Mouse (Mus musculus): ENCODE data around the gene Orc4. TPM values are rescaled to one million over a fixed set of nuclear protein-coding genes. Genes with fewer than 3 reads are reported as not detected.
"Not testable (repeated sequence)": the region's sequence is repeated elsewhere in the genome, so short reads cannot be mapped to it uniquely, and the experiment has no call there.

Orc4 gene
- total RNA-seq (2021): 10 to 100 TPM; 67.9 to 70.2 TPM

- DNase-seq (ENCODE audit: extremely low spot score in 1 of 2, low spot score in 2 of 2): no peak
- intact Hi-C loops (cut with DNase I): no loop called here
Observed at GRCm38 (mm10) chr2:48950252-48950315, at the start of gene Orc4. Gene Orc4, minus strand, starts transcription at chr2:48950277.

GRCm38 (mm10) chr2:48990322-48990721 lies 40.2 kb upstream of the Orc4 start:
- intact Hi-C loops (cut with DNase I): no loop called here

DNA sequence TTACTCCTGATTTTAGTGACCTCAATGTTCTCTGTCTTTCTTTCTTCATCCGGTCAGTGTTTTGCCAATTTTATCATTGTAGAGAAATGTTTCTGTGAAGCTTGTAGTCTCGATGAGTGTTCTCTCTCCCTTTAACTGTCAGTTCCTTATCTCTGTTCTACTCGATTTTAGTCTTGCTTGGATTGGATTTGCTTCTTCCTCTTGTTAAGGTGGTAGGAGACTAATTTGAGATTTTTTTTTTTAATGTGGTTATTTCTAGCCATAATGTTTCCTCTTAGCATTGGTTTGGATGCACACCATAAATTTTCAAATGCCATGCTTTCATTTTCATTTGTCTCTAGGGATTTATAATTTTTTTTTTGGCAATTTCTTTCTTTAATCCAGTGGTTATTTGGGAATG lies 28.8 kb upstream of the Orc4 start:
- no peak for DNase-seq (ENCODE audit: extremely low spot score in 1 of 2, low spot score in 2 of 2)
- intact Hi-C loops (cut with DNase I): no loop called here

More at GRCm38 (mm10) chr2:48990322-48990721, 40.2 kb upstream of the Orc4 start:
- DNase-seq (ENCODE audit: extremely low spot score in 1 of 2, low spot score in 2 of 2): no peak

GRCm38 (mm10) chr2:48956591-48956990 lies 6.5 kb upstream of the Orc4 start:
- no peak for DNase-seq (ENCODE audit: extremely low spot score in 1 of 2, low spot score in 2 of 2)
- intact Hi-C loops (cut with DNase I): no loop called here

DNA sequence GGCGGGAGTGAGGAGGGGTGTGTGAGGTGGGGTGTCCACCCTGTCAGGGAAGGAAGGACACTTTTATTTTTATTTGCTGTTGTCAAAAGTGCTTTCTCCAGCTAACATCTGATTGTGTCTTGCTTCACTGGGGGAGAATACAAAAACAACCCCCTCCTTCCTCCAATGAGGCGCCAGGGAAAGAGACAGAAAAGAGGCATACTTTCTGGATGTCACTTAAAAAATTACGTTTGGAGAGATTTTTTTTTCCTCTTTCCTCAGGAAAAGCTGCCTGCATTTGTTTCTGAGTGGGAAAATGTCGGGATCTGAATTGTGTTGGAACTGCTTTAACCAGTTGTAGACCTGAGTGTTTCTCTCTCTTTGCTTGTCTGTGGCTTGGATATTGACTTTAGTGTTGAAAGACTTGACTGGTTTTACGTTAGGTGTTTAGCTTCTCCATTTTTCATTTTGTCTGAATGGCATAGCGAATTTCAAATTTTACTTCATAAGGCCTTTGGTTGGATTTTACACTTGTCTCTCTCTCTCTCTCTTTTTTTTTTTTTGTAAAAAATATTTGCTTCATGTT lies 321 bp upstream of the Orc4 start:
- intact Hi-C loops (cut with DNase I): no loop called here
- no peak for DNase-seq (ENCODE audit: extremely low spot score in 1 of 2, low spot score in 2 of 2)

DNA sequence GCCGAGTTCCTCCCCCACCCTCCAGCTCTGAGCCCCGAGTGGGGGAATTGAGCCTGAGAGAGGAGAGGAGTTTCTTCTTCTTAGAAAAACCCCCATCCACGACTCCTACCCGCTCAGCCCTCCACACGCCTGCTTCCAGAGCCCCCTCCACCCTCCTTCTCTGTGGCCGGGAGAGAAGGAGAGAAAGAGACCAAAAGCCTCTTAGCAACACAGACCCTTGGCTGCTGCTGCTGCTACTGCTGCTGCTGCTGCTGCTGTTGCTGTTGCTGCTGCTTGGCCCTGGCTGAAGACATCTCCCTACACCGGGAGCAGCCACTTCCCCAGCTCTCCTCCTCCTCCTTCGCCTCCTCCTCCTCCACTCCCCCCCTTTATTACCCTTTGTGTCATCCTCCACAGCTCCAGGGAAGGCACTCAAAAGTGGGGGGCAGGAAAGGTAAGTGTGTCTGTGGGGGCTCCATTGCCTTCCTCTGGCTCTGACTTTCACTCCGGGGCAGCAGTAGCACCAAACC lies 280 bp downstream of the Orc4 start:
- peak; percentile 5 to 57 for DNase-seq (ENCODE audit: extremely low spot score in 1 of 2, low spot score in 2 of 2)
- intact Hi-C loops (cut with DNase I): no loop called here

DNA sequence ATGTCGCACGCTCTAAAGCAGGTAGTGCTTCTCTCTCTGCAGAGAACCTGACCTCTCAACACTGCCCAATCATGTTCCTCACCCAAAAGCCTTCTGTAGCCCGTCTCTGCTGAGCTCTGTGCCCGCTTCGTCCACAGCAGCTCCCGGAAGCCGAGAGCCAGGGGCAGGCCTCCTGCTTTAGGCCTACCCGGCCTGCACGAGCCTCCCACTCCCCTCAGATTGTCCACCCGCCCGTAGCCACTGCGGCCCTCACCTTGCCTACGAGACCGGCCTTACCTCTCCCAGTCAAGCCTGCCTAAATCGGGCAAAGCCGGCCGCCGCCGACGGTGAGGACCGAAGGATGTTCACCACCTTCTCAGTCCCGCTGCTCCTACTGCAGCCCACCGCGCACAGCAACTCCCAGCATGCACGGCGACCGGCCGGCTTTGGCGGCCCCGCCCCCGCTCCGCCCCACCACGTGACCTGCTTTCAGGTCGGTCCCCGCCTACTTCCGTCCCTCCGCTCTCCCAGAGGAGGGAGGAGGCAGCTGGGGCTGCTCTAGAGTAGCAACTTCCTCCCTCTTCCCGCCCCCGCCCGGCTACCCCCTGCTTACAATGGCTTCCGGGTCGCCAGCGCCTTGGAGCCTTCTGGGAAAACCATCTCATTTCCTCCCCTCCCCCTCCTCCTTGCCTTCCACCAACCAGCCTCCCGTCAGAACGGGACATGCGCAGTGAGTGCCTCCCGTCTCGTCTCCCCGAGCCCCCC lies 1.1 kb downstream of the Orc4 start, which contains the start of gene Mbd5:
Gene Mbd5 (plus strand): TSS at position 668 of the 744 bp plus-strand sequence.
- DNase-seq (ENCODE audit: extremely low spot score in 1 of 2, low spot score in 2 of 2): peak; percentile 99 to 100
- intact Hi-C loops (cut with DNase I): no loop called here

GRCm38 (mm10) chr2:48947761-48948160 lies 2.3 kb downstream of the Orc4 start:
- intact Hi-C loops (cut with DNase I): no loop called here
- no peak for DNase-seq (ENCODE audit: extremely low spot score in 1 of 2, low spot score in 2 of 2)

- no peak for DNase-seq (ENCODE audit: extremely low spot score in 1 of 2, low spot score in 2 of 2)
Observed at GRCm38 (mm10) chr2:48935058-48935457, 15.0 kb downstream of the Orc4 start.

GRCm38 (mm10) chr2:48915832-48916231 lies 34.2 kb downstream of the Orc4 start:
- DNase-seq (ENCODE audit: extremely low spot score in 1 of 2, low spot score in 2 of 2): no peak
- intact Hi-C loops (cut with DNase I): loop anchor here (10.0 kb wide), 2 partner anchors 509 to 819 kb away; no protein-coding TSS in a partner anchor

More at GRCm38 (mm10) chr2:48935058-48935457, 15.0 kb downstream of the Orc4 start:
- intact Hi-C loops (cut with DNase I): no loop called here

- no peak for DNase-seq (ENCODE audit: extremely low spot score in 1 of 2, low spot score in 2 of 2)
- intact Hi-C loops (cut with DNase I): loop anchor here (10.0 kb wide), 2 partner anchors 511 to 821 kb away; no protein-coding TSS in a partner anchor
Observed at GRCm38 (mm10) chr2:48914185-48914584, 35.9 kb downstream of the Orc4 start.

DNA sequence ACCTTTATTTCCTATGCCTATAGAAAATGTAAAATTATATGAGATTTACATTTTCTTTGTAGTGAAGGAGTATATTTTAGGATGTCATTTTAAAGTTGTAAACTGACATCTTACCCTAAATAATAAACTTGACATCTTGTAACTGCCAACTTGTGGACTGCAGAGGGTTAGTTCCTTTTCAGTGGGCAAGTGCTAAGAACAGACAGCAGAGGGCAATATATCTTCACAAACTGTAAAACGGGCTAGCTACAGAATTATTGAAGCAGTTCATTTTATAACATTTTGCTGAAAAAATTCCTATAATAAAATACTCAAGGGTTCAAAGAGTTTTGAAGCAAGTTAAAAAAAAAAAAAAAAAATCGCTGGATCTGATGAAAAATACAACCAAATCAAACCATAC lies 41.2 kb downstream of the Orc4 start:
- no peak for DNase-seq (ENCODE audit: extremely low spot score in 1 of 2, low spot score in 2 of 2)
- intact Hi-C loops (cut with DNase I): loop anchor here (2.0 to 5.0 kb wide), 2 partner anchors 33 to 404 kb away; no protein-coding TSS in a partner anchor

GRCm38 (mm10) chr2:48895186-48895585 lies 54.9 kb downstream of the Orc4 start:
- intact Hi-C loops (cut with DNase I): no loop called here
- no peak for DNase-seq (ENCODE audit: extremely low spot score in 1 of 2, low spot score in 2 of 2)

GRCm38 (mm10) chr2:48885945-48886344 lies 64.1 kb downstream of the Orc4 start:
- intact Hi-C loops (cut with DNase I): loop anchor here (2.0 to 5.0 kb wide), 3 partner anchors 69 to 1394 kb away; no protein-coding TSS in a partner anchor

GRCm38 (mm10) chr2:48868199-48868913 lies 81.7 kb downstream of the Orc4 start:
- intact Hi-C loops (cut with DNase I): no loop called here

More at GRCm38 (mm10) chr2:48885945-48886344, 64.1 kb downstream of the Orc4 start:
- DNase-seq (ENCODE audit: extremely low spot score in 1 of 2, low spot score in 2 of 2): peak; percentile 37 to 75

GRCm38 (mm10) chr2:48865596-48865995 lies 84.5 kb downstream of the Orc4 start:
- intact Hi-C loops (cut with DNase I): not testable (repeated sequence)

More at GRCm38 (mm10) chr2:48868199-48868913, 81.7 kb downstream of the Orc4 start:
- no peak for DNase-seq (ENCODE audit: extremely low spot score in 1 of 2, low spot score in 2 of 2)

More at GRCm38 (mm10) chr2:48865596-48865995, 84.5 kb downstream of the Orc4 start:
- not testable (repeated sequence) for DNase-seq (ENCODE audit: extremely low spot score in 1 of 2, low spot score in 2 of 2)
